Mouse (Mus musculus): ENCODE data around the gene Lct. TPM values are rescaled to one million over a fixed set of nuclear protein-coding genes. Genes with fewer than 3 reads are reported as not detected.

The Lct gene
- polyA plus RNA-seq (2016; fragmentation: Nextera tagmentation; extraction: Ambion mirVana): 0.04 and 0.08 TPM in 2 replicates

DNA sequence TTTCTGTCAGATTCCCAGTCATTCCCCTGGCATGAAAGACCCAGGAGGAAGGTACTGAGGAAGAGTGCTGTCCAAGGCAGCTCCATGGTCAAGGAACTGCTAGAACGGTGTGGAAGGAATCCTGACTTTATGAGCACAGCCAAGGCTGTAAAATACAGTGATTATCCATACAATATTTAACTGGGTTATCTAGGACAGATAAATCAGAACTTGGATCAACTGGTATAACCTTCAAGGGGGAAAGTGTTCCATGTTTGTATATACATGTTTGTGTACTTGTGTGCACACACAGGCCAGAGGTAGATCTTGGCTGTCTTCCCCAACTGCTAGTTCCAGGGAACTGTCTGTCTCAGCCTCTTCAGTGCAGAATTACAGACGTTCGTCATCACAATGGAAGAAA is at the start of gene Lct:
Gene Lct, minus strand, starts transcription at position 101 of the 400 bp plus-strand sequence.
- H3K36me3 ChIP-seq: peaks cover 32% of the 10 kb centered on the region
- no peak within 1 kb of the TSS for H3K9ac ChIP-seq
- no peak within 1 kb of the TSS for H3K4me2 ChIP-seq (replicated peaks)
- no peak within 1 kb of the TSS for H3K27ac ChIP-seq
- WGBS: 87% methylated on average over 3 of the region's 3 CpGs
- ATAC-seq (ENCODE audit: low FRiP score, low read depth): no peak
- H3K4me1 ChIP-seq: no peaks in the 10 kb centered on the region
- H3K9me3 ChIP-seq: no peaks in the 10 kb centered on the region
- H3K4me3 ChIP-seq: no peak within 1 kb of the TSS
- no peaks in the 10 kb centered on the region for H3K27me3 ChIP-seq (replicated peaks)

DNA sequence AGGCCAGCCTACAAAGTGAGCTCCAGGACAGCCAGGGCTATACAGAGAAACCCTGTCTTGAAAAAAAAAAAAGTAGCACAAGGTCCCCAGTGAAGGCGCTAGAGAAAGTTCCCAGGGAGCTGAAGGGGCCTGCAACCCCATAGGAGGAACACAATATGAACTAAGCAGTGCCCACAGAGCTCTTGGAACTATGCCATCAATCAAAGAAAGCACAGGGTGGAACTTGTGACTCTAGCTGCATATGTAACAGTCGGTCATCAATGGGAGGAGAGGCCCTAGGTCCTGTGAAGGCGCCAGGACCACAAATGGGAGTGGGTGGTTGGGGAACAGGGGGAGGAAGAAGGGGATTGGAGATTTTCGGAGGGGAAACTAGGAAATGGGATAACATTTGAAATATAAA is 48.7 kb upstream of the Lct start:
- Histone ChIP-seq H3K36me3 (peaks cover 11% of the 10 kb centered on the region), H3K27ac (no peak overlapping the region), H3K4me2 (replicated peaks) (no peak overlapping the region), H3K27me3 (replicated peaks) (no peaks in the 10 kb centered on the region), H3K9ac (no peak overlapping the region), H3K4me3 (no peak overlapping the region), H3K4me1 (no peaks in the 10 kb centered on the region), H3K9me3 (no peaks in the 10 kb centered on the region)
- ATAC-seq (ENCODE audit: low FRiP score, low read depth): no peak
- 93% methylated on average over 4 of the region's 4 CpGs for WGBS

- no peak for ATAC-seq (ENCODE audit: low FRiP score, low read depth)
- Histone ChIP-seq H3K36me3 (peaks cover 6% of the 10 kb centered on the region), H3K27ac (no peak overlapping the region), H3K9me3 (no peaks in the 10 kb centered on the region), H3K4me3 (no peak overlapping the region), H3K4me1 (no peaks in the 10 kb centered on the region), H3K27me3 (replicated peaks) (no peaks in the 10 kb centered on the region), H3K4me2 (replicated peaks) (no peak overlapping the region), H3K9ac (no peak overlapping the region)
- 87% methylated on average over 7 of the region's 7 CpGs for WGBS
Observed at GRCm38 (mm10) chr1:128372143-128372860, 44.2 kb upstream of the Lct start.

DNA sequence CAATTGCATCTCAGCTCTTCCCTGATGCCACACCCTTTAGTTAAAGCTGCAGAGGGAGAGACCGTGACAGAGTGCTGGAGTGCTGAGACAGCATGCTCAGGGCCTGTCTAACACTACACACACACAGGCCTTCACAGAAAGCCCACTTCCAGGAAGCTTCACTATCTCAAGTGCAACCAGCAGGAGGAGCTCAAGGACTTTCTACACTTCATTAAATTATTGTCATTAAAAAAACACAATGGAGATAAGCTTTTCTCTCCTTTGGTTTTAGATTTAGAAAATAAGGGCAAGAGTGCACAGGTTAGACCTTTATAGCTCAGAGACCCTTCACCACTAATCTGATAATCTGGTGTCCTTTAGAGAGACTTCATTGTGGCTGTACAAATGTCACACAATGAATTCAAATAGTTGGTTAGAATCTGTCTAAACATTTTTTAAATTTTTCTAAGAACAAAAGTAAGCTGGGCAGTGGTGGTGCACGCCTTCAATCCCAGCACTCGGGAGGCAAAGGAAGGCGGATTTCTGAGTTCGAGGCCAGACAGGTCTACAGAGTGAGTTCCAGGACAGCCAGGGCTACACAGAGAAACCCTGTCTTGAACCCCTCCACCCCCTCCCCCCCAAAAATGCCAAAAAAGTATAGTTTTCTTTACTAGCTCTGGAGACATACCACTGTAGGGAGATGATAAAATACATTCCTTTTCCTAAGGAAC is 40.8 kb upstream of the Lct start:
- Histone ChIP-seq H3K27me3 (replicated peaks) (no peaks in the 10 kb centered on the region), H3K9me3 (no peaks in the 10 kb centered on the region), H3K36me3 (peaks cover 17% of the 10 kb centered on the region), H3K9ac (no peak overlapping the region), H3K27ac (no peak overlapping the region), H3K4me1 (no peaks in the 10 kb centered on the region), H3K4me3 (no peak overlapping the region), H3K4me2 (replicated peaks) (no peak overlapping the region)
- peak; percentile 78 for ATAC-seq (ENCODE audit: low FRiP score, low read depth)
- WGBS: 82% methylated on average over 5 of the region's 5 CpGs

GRCm38 (mm10) chr1:128360601-128361000 is 32.5 kb upstream of the Lct start:
- no peaks in the 10 kb centered on the region for H3K9me3 ChIP-seq
- peaks cover 22% of the 10 kb centered on the region for H3K4me1 ChIP-seq
- H3K27me3 ChIP-seq (replicated peaks): no peaks in the 10 kb centered on the region
- no peak for ATAC-seq (ENCODE audit: low FRiP score, low read depth)
- H3K27ac ChIP-seq: no peak overlapping the region
- H3K36me3 ChIP-seq: peaks cover 29% of the 10 kb centered on the region
- no peak overlapping the region for H3K4me2 ChIP-seq (replicated peaks)
- H3K9ac ChIP-seq: no peak overlapping the region
- 69% methylated on average over 2 of the region's 2 CpGs for WGBS
- H3K4me3 ChIP-seq: no peak overlapping the region

GRCm38 (mm10) chr1:128359554-128360376 is 31.6 kb upstream of the Lct start, which contains the start of gene Mcm6:
Gene Mcm6 (minus strand): TSS chr1:128359664.
- Histone ChIP-seq H3K27me3 (replicated peaks) (no peaks in the 10 kb centered on the region), H3K9me3 (no peaks in the 10 kb centered on the region), H3K36me3 (peaks cover 31% of the 10 kb centered on the region), H3K27ac (no peak within 1 kb of the TSS), H3K4me3 (peak within 1 kb of the TSS; percentile 82), H3K4me2 (replicated peaks) (peak within 1 kb of the TSS; percentile 73), H3K9ac (peak within 1 kb of the TSS; percentile 69), H3K4me1 (peaks cover 22% of the 10 kb centered on the region)
- peak; percentile 98 for ATAC-seq (ENCODE audit: low FRiP score, low read depth)
- WGBS: 4% methylated on average over 38 of the region's 38 CpGs

DNA sequence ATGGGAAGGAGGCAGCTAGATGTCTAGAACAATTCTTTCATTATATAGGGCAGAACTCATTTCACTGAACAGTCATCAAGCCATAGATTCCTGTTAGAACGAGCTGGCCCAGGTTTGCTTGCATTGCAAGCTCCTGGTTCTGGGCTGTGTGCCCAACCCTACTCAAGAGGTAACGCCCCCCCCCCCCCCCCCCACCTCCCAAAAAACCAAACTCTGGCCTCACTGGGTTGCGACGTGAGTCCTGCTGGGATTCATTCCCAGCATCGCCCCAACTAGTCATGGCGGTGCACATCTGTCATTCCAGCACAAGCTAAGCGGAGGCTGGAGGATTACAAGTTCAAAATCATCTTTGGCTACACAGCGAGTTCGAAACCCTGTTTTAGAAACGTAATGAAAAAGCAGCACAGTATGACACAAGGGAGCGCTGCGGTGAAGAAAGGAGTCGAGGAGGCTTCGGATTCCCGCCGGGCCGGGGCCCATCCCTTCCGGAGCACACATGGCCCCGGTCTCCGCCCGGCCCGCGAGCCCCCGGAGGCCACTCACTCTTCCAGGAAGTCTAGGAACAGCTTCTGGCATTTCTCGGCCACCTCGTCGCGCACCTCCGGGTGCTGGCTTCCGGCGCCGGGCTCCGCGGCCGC is 30.9 kb upstream of the Lct start:
- Histone ChIP-seq H3K36me3 (peaks cover 31% of the 10 kb centered on the region), H3K27me3 (replicated peaks) (no peaks in the 10 kb centered on the region), H3K9me3 (no peaks in the 10 kb centered on the region), H3K4me1 (peaks cover 22% of the 10 kb centered on the region), H3K27ac (no peak overlapping the region), H3K4me2 (replicated peaks) (peak overlapping the region; percentile 73), H3K4me3 (peak overlapping the region; percentile 82), H3K9ac (peak overlapping the region; percentile 69)
- under 1% methylated on average over 35 of the region's 35 CpGs for WGBS
- peak; percentile 74 for ATAC-seq (ENCODE audit: low FRiP score, low read depth)

DNA sequence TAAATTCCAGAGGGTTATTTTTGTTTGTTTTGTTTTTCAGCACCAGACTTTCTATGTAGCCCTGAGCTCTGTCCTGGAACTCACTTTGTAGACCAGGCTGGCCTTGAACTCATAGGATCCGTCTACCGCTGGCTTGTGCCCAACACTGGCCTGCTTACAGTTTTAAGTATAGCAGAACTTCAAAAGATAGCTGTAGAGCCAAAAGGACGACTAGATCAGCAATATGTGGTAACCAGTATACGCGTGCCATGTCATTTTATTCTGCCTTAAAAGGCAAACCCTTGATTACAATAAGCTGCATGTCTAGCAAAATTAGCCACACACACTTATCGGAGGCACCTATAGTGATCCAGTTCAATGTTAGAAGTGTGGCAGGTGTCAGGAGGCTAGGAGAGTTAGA is 30.2 kb upstream of the Lct start:
- H3K4me2 ChIP-seq (replicated peaks): peak overlapping the region; percentile 73
- no peaks in the 10 kb centered on the region for H3K9me3 ChIP-seq
- no peaks in the 10 kb centered on the region for H3K27me3 ChIP-seq (replicated peaks)
- H3K4me1 ChIP-seq: peaks cover 22% of the 10 kb centered on the region
- no peak overlapping the region for H3K27ac ChIP-seq
- no peak for ATAC-seq (ENCODE audit: low FRiP score, low read depth)
- 67% methylated on average over 6 of the region's 6 CpGs for WGBS
- peak overlapping the region; percentile 69; the same call in 1 of the 2 replicates for H3K9ac ChIP-seq
- H3K4me3 ChIP-seq: peak overlapping the region; percentile 82
- H3K36me3 ChIP-seq: peaks cover 34% of the 10 kb centered on the region

- H3K27me3 ChIP-seq (replicated peaks): no peaks in the 10 kb centered on the region
- H3K4me1 ChIP-seq: peaks cover 22% of the 10 kb centered on the region
- ATAC-seq (ENCODE audit: low FRiP score, low read depth): no peak
- no peak overlapping the region for H3K27ac ChIP-seq
- WGBS: 72% methylated on average over 3 of the region's 3 CpGs
- H3K9ac ChIP-seq: no peak overlapping the region
- H3K4me3 ChIP-seq: no peak overlapping the region
- peaks cover 33% of the 10 kb centered on the region for H3K36me3 ChIP-seq
- H3K4me2 ChIP-seq (replicated peaks): peak overlapping the region; percentile 73
- no peaks in the 10 kb centered on the region for H3K9me3 ChIP-seq
Observed at GRCm38 (mm10) chr1:128357452-128357851, 29.3 kb upstream of the Lct start.

- H3K9me3 ChIP-seq: no peaks in the 10 kb centered on the region
- H3K4me2 ChIP-seq (replicated peaks): no peak overlapping the region
- 95% methylated on average over 3 of the region's 3 CpGs for WGBS
- no peaks in the 10 kb centered on the region for H3K27me3 ChIP-seq (replicated peaks)
- H3K9ac ChIP-seq: no peak overlapping the region
- H3K4me1 ChIP-seq: peaks cover 12% of the 10 kb centered on the region
- no peak overlapping the region for H3K27ac ChIP-seq
- peaks cover 53% of the 10 kb centered on the region for H3K36me3 ChIP-seq
- no peak overlapping the region for H3K4me3 ChIP-seq
- ATAC-seq (ENCODE audit: low FRiP score, low read depth): no peak
Observed at GRCm38 (mm10) chr1:128353092-128353491, 25.0 kb upstream of the Lct start.

DNA sequence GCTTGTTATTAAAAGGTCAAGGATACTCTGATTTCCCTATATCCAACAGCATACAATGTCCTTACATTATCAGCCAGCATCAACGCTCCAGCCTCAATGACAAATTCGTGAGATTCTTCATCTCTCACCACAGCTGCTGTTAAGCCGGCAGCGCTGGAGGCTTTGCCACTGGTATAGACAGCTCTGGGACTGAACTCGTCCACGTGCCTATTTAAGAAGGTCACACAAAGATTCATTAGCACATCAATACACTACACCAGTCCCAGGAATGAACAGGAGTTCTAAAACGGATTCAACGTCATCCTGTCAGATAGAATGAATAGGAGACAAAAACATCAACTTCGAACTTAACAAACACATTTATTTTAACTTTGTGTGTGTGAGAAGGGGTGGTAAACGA is 16.1 kb upstream of the Lct start:
- Histone ChIP-seq H3K4me3 (no peak overlapping the region), H3K4me2 (replicated peaks) (no peak overlapping the region), H3K9me3 (no peaks in the 10 kb centered on the region), H3K36me3 (peaks cover 58% of the 10 kb centered on the region), H3K9ac (no peak overlapping the region), H3K27ac (no peak overlapping the region), H3K4me1 (no peaks in the 10 kb centered on the region), H3K27me3 (replicated peaks) (no peaks in the 10 kb centered on the region)
- ATAC-seq (ENCODE audit: low FRiP score, low read depth): no peak
- 40% methylated on average over 10 of the region's 10 CpGs for WGBS

Data from neural tube, embryonic 12.5 days (tissue).